Mouse (Mus musculus): ENCODE measurements around the gene Mtrf1. TPM values are rescaled to one million over a fixed set of nuclear protein-coding genes. Genes with fewer than 3 reads are reported as not detected.

Gene Mtrf1
- polyA plus RNA-seq, 1 experiment from 2014 or later = 5.6 TPM

GRCm38 (mm10) chr14:79390265-79390926 is 7.2 kb upstream of the Mtrf1 start, which contains the start of gene Naa16:
Gene Naa16, minus strand, starts transcription at chr14:79390778.
- peaks cover 18% of the 10 kb centered on the region for H3K4me1 ChIP-seq (ENCODE audit: insufficient read depth)
- peak within 1 kb of the TSS; percentile 91 for H3K27ac ChIP-seq (ENCODE audit: low read depth)
- ATAC-seq (peak; percentile 93), DNase-seq (peak; percentile 98)
- no peaks in the 10 kb centered on the region for H3K9me3 ChIP-seq (ENCODE audit: low read length)
- H3K27me3 ChIP-seq (ENCODE audit: insufficient read depth, low read length) = no peaks in the 10 kb centered on the region
- peaks cover 8% of the 10 kb centered on the region for H3K36me3 ChIP-seq (replicated peaks; ENCODE audit: insufficient read depth, low read length)
- H3K9ac ChIP-seq (replicated peaks) = peak within 1 kb of the TSS; percentile 91
- WGBS (ENCODE audit: insufficient replicate concordance) = under 1% methylated on average over 59 of the region's 71 CpGs
- H3K4me2 ChIP-seq (ENCODE audit: low read depth, low read length) = peak within 1 kb of the TSS; percentile 90
- peak within 1 kb of the TSS; percentile 95 for H3K4me3 ChIP-seq (ENCODE audit: low read depth, low read length)
- TF ChIP-seq CTCF (IDR thresholded peaks at IDR 0.05; ENCODE audit: low read depth) = peak; percentile 80
- TF ChIP-seq EP300 (IDR thresholded peaks at IDR 0.05; ENCODE audit: low read depth) = no peak

GRCm38 (mm10) chr14:79393289-79393688 is 4.3 kb upstream of the Mtrf1 start:
- Histone ChIP-seq H3K27me3 (ENCODE audit: insufficient read depth, low read length) (no peaks in the 10 kb centered on the region), H3K9me3 (ENCODE audit: low read length) (no peaks in the 10 kb centered on the region), H3K4me2 (ENCODE audit: low read depth, low read length) (no peak overlapping the region), H3K4me1 (ENCODE audit: insufficient read depth) (peaks cover 20% of the 10 kb centered on the region), H3K36me3 (replicated peaks; ENCODE audit: insufficient read depth, low read length) (no peaks in the 10 kb centered on the region), H3K9ac (replicated peaks) (no peak overlapping the region), H3K4me3 (ENCODE audit: low read depth, low read length) (no peak overlapping the region), H3K27ac (ENCODE audit: low read depth) (no peak overlapping the region)
- ATAC-seq (no peak), DNase-seq (no peak)
- TF ChIP-seq EP300 (IDR thresholded peaks at IDR 0.05; ENCODE audit: low read depth) (no peak), CTCF (IDR thresholded peaks at IDR 0.05; ENCODE audit: low read depth) (no peak)
- WGBS (ENCODE audit: insufficient replicate concordance) = 16% methylated on average over 1 of the region's 1 CpGs

- DNase-seq = peak; percentile 60
- no peak overlapping the region for H3K4me2 ChIP-seq (ENCODE audit: low read depth, low read length)
Measured at GRCm38 (mm10) chr14:79394564-79394963, 3.0 kb upstream of the Mtrf1 start.

GRCm38 (mm10) chr14:79407641-79408040 is 10.1 kb downstream of the Mtrf1 start:
- 62% methylated on average over 2 of the region's 2 CpGs for WGBS (ENCODE audit: insufficient replicate concordance)
- H3K9ac ChIP-seq (replicated peaks) = no peak overlapping the region
- no peak for ATAC-seq

More at GRCm38 (mm10) chr14:79394564-79394963, 3.0 kb upstream of the Mtrf1 start:
- Histone ChIP-seq H3K9me3 (ENCODE audit: low read length) (no peaks in the 10 kb centered on the region), H3K36me3 (replicated peaks; ENCODE audit: insufficient read depth, low read length) (no peaks in the 10 kb centered on the region), H3K4me3 (ENCODE audit: low read depth, low read length) (no peak overlapping the region), H3K27me3 (ENCODE audit: insufficient read depth, low read length) (no peaks in the 10 kb centered on the region), H3K9ac (replicated peaks) (no peak overlapping the region), H3K27ac (ENCODE audit: low read depth) (no peak overlapping the region), H3K4me1 (ENCODE audit: insufficient read depth) (peaks cover 13% of the 10 kb centered on the region)
- TF ChIP-seq CTCF (IDR thresholded peaks at IDR 0.05; ENCODE audit: low read depth) (peak; percentile 87), EP300 (IDR thresholded peaks at IDR 0.05; ENCODE audit: low read depth) (no peak)
- no peak for ATAC-seq

GRCm38 (mm10) chr14:79409278-79409830 is 11.8 kb downstream of the Mtrf1 start:
- TF ChIP-seq CTCF (IDR thresholded peaks at IDR 0.05; ENCODE audit: low read depth) = no peak
- 0 out of 2 replicates have a peak, but pooled peaks cover 4% of the 10 kb centered on the region for H3K36me3 ChIP-seq (replicated peaks; ENCODE audit: insufficient read depth, low read length)
- no peak overlapping the region for H3K9ac ChIP-seq (replicated peaks)
- no peaks in the 10 kb centered on the region for H3K27me3 ChIP-seq (ENCODE audit: insufficient read depth, low read length)
- H3K4me1 ChIP-seq (ENCODE audit: insufficient read depth) = no peaks in the 10 kb centered on the region
- no peaks in the 10 kb centered on the region for H3K9me3 ChIP-seq (ENCODE audit: low read length)
- DNase-seq = no peak
- H3K27ac ChIP-seq (ENCODE audit: low read depth) = no peak overlapping the region
- no peak for ATAC-seq
- no peak overlapping the region for H3K4me3 ChIP-seq (ENCODE audit: low read depth, low read length)
- no peak overlapping the region for H3K4me2 ChIP-seq (ENCODE audit: low read depth, low read length)
- WGBS (ENCODE audit: insufficient replicate concordance) = 77% methylated on average over 6 of the region's 6 CpGs

More at GRCm38 (mm10) chr14:79407641-79408040, 10.1 kb downstream of the Mtrf1 start:
- no peak for TF ChIP-seq EP300 (IDR thresholded peaks at IDR 0.05; ENCODE audit: low read depth)
- TF ChIP-seq CTCF (IDR thresholded peaks at IDR 0.05; ENCODE audit: low read depth) = no peak
- H3K4me3 ChIP-seq (ENCODE audit: low read depth, low read length) = no peak overlapping the region
- H3K36me3 ChIP-seq (replicated peaks; ENCODE audit: insufficient read depth, low read length) = 0 out of 2 replicates have a peak, but pooled peaks cover 2% of the 10 kb centered on the region
- no peaks in the 10 kb centered on the region for H3K4me1 ChIP-seq (ENCODE audit: insufficient read depth)
- no peak overlapping the region for H3K4me2 ChIP-seq (ENCODE audit: low read depth, low read length)
- no peak overlapping the region for H3K27ac ChIP-seq (ENCODE audit: low read depth)
- no peak for DNase-seq
- H3K27me3 ChIP-seq (ENCODE audit: insufficient read depth, low read length) = no peaks in the 10 kb centered on the region
- no peaks in the 10 kb centered on the region for H3K9me3 ChIP-seq (ENCODE audit: low read length)

- H3K9ac ChIP-seq (replicated peaks) = no peak overlapping the region
- no peak overlapping the region for H3K4me2 ChIP-seq (ENCODE audit: low read depth, low read length)
- DNase-seq = no peak
- no peak for ATAC-seq
- no peak overlapping the region for H3K27ac ChIP-seq (ENCODE audit: low read depth)
- 64% methylated on average over 2 of the region's 2 CpGs for WGBS (ENCODE audit: insufficient replicate concordance)
- no peaks in the 10 kb centered on the region for H3K9me3 ChIP-seq (ENCODE audit: low read length)
- 0 out of 2 replicates have a peak, but pooled peaks cover 4% of the 10 kb centered on the region for H3K36me3 ChIP-seq (replicated peaks; ENCODE audit: insufficient read depth, low read length)
- TF ChIP-seq EP300 (IDR thresholded peaks at IDR 0.05; ENCODE audit: low read depth) (no peak), CTCF (IDR thresholded peaks at IDR 0.05; ENCODE audit: low read depth) (no peak)
- H3K27me3 ChIP-seq (ENCODE audit: insufficient read depth, low read length) = no peaks in the 10 kb centered on the region
- no peak overlapping the region for H3K4me3 ChIP-seq (ENCODE audit: low read depth, low read length)
- H3K4me1 ChIP-seq (ENCODE audit: insufficient read depth) = no peaks in the 10 kb centered on the region
Measured at GRCm38 (mm10) chr14:79410662-79411061, 13.1 kb downstream of the Mtrf1 start.
